Comparison of ENCODE assay signal across 8 mouse cellular contexts in the genomic region with DNA sequence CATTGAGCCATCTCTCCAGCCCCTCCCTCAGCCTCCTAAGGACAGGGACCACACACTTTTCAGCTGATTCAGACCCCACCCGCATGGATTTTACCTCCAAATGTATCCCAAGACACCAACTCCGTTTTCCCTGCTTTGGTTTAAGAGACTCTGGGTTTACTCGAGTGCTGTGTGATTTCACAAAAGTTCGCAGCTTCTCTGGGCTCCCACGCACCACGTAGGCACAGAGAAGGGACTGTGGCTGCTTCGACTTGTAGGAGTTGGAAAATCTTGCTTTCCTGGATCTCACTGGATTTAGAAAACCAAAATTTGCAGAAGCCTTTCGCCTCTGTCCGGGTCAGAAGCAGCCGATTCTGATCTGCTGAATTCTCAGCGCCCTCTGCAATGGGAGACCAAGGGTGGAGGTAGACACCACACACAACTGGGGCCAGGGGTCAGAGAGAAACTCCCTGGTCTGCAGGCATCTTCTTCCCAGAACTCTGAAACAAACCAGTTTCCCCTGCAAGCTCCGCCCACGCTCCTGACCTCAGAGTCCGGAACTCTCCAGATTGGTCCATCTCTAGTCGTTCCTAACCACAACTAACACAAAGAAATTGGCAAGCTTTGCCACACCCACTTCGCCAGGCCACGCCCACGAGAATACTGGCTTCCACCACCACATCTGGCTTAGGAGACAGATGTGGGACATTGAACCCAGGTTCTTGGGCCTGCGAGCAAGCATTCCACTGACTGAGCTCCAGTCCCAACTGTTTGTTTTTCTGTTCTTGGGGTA. TPM values are rescaled to one million over a fixed set of nuclear protein-coding genes. Genes with fewer than 3 reads are reported as not detected.
DNase-seq lines count a peak whose midpoint lies in the region; ATAC-seq and TF ChIP-seq lines count a peak whose summit lies in the region.

No protein-coding gene starts in this region.

- peak overlapping the region; percentile 18; the same call in 1 of the 2 replicates for H3K4me2 ChIP-seq in lung, embryonic 14.5 days
- H3K4me2 ChIP-seq in heart, embryonic 12.5 days, result peak overlapping the region; percentile 31; the same call in 1 of the 2 replicates
- peak overlapping the region; percentile 50 for H3K4me2 ChIP-seq in liver, embryonic 11.5 days

- no peak overlapping the region for H3K27ac ChIP-seq in lung, embryonic 14.5 days (ENCODE audit: low read depth)
- no peak overlapping the region for H3K27ac ChIP-seq in heart, embryonic 12.5 days (ENCODE audit: poor library complexity, severe bottlenecking)
- H3K27ac ChIP-seq in liver, embryonic 11.5 days (ENCODE audit: low read depth, low read length), result no peak overlapping the region

- 33% methylated on average over 19 of the region's 19 CpGs for WGBS in lung, embryonic 14.5 days
- WGBS in heart, embryonic 12.5 days, result 36% methylated on average over 19 of the region's 19 CpGs
- 32% methylated on average over 19 of the region's 19 CpGs for WGBS in liver, embryonic 11.5 days

- DNase-seq in lung, embryonic 14.5 days, result peak; percentile 85
- no peak for DNase-seq in lung, postnatal 14 days
- DNase-seq in Muller cell, postnatal 12 days (ENCODE audit: inconsistent ontology term), result peak; percentile 19
- no peak for DNase-seq in liver, embryonic 11.5 days (ENCODE audit: low spot score)
- DNase-seq in thymus, postnatal 10 days (ENCODE audit: low spot score in 2 of 2), result peak; percentile 45 to 53
- DNase-seq in layer of hippocampus, adult 9-10 months (ENCODE audit: low spot score), result no peak
- no peak for DNase-seq in right cerebral cortex, postnatal 36 days (ENCODE audit: low spot score in 2 of 2)

- no peaks in the 10 kb centered on the region for H3K4me1 ChIP-seq in lung, embryonic 14.5 days (ENCODE audit: insufficient read depth)
- peaks cover 6% of the 10 kb centered on the region; the same call in 1 of the 2 replicates for H3K4me1 ChIP-seq in heart, embryonic 12.5 days (replicated peaks)
- H3K4me1 ChIP-seq in liver, embryonic 11.5 days (replicated peaks; ENCODE audit: control insufficient read depth, insufficient read depth, low read length), result peaks cover 26% of the 10 kb centered on the region

- peak; percentile 13; the same call in 1 of the 2 replicates for ATAC-seq in lung, embryonic 14.5 days (ENCODE audit: insufficient read depth)
- ATAC-seq in heart, embryonic 12.5 days (ENCODE audit: insufficient number of reproducible peaks, low FRiP score), result 0 out of 2 replicates have a peak, but pooled peaks have one; percentile 27
- peak; percentile 38 for ATAC-seq in liver, embryonic 11.5 days (replicated peaks; ENCODE audit: low FRiP score)

- H3K27me3 ChIP-seq in lung, embryonic 14.5 days (ENCODE audit: insufficient read depth, low read length), result no peaks in the 10 kb centered on the region
- no peaks in the 10 kb centered on the region for H3K27me3 ChIP-seq in heart, embryonic 12.5 days (replicated peaks)
- no peaks in the 10 kb centered on the region for H3K27me3 ChIP-seq in liver, embryonic 11.5 days (replicated peaks; ENCODE audit: control insufficient read depth, insufficient read depth, low read length)

- H3K9ac ChIP-seq in lung, embryonic 14.5 days, result no peak overlapping the region
- H3K9ac ChIP-seq in heart, embryonic 12.5 days, result no peak overlapping the region
- H3K9ac ChIP-seq in liver, embryonic 11.5 days (ENCODE audit: low read depth, low read length), result 0 out of 2 replicates have a peak overlapping the region, but pooled peaks have one; percentile 10

- no peak overlapping the region for H3K4me3 ChIP-seq in lung, embryonic 14.5 days (ENCODE audit: low read depth, low read length)
- no peak overlapping the region for H3K4me3 ChIP-seq in heart, embryonic 12.5 days
- H3K4me3 ChIP-seq in liver, embryonic 11.5 days (ENCODE audit: low read depth, low read length), result no peak overlapping the region; the same call in 1 of the 2 replicates

- TF ChIP-seq CTCF in lung, embryonic 14.5 days (IDR thresholded peaks at IDR 0.05; ENCODE audit: low read depth), result no peak

- H3K36me3 ChIP-seq in lung, embryonic 14.5 days (ENCODE audit: insufficient read depth), result no peaks in the 10 kb centered on the region
- H3K36me3 ChIP-seq in heart, embryonic 12.5 days, result no peaks in the 10 kb centered on the region
- no peaks in the 10 kb centered on the region for H3K36me3 ChIP-seq in liver, embryonic 11.5 days (ENCODE audit: control insufficient read depth, insufficient read depth, low read length)

- H3K9me3 ChIP-seq in lung, embryonic 14.5 days (ENCODE audit: low read depth, low read length), result no peaks in the 10 kb centered on the region
- peaks cover 6% of the 10 kb centered on the region; the same call in 1 of the 2 replicates for H3K9me3 ChIP-seq in heart, embryonic 12.5 days (replicated peaks)
- no peaks in the 10 kb centered on the region for H3K9me3 ChIP-seq in liver, embryonic 11.5 days (ENCODE audit: control insufficient read depth, low read length)

RNA-seq across cellular contexts. Expression of a gene that starts 22.0 kb away (rescaled TPM):
- 331 and 347 TPM in 2 replicates for polyA plus RNA-seq in lung, embryonic 14.5 days (2014; fragmentation: Nextera tagmentation; extraction: Ambion mirVana)
- polyA plus RNA-seq in heart, embryonic 12.5 days (2016; fragmentation: Nextera tagmentation; extraction: Ambion mirVana), result 201 and 205 TPM in 2 replicates
- polyA plus RNA-seq in liver, embryonic 11.5 days (2014; fragmentation: Nextera tagmentation; extraction: Ambion mirVana), result 142 and 148 TPM in 2 replicates

RNA-seq across cellular contexts. Expression of a gene that starts 31.6 kb away (rescaled TPM):
- polyA plus RNA-seq in lung, embryonic 14.5 days (2014; fragmentation: Nextera tagmentation; extraction: Ambion mirVana), result 16,801 and 17,929 TPM in 2 replicates
- 6,292 and 6,382 TPM in 2 replicates for polyA plus RNA-seq in heart, embryonic 12.5 days (2016; fragmentation: Nextera tagmentation; extraction: Ambion mirVana)
- polyA plus RNA-seq in liver, embryonic 11.5 days (2014; fragmentation: Nextera tagmentation; extraction: Ambion mirVana), result 11,958 and 12,749 TPM in 2 replicates

RNA-seq across cellular contexts. Expression of a gene that starts 42.9 kb away (rescaled TPM):
- polyA plus RNA-seq in lung, embryonic 14.5 days (2014; fragmentation: Nextera tagmentation; extraction: Ambion mirVana), result 11.2 and 11.8 TPM in 2 replicates
- 11.5 and 12.9 TPM in 2 replicates for polyA plus RNA-seq in heart, embryonic 12.5 days (2016; fragmentation: Nextera tagmentation; extraction: Ambion mirVana)
- polyA plus RNA-seq in liver, embryonic 11.5 days (2014; fragmentation: Nextera tagmentation; extraction: Ambion mirVana), result 6.7 TPM in 2 replicates

Comparison
In these comparisons a context has a peak if more than half of its experiments do, and no peak if none do; other contexts are left out.
1. DNase-seq: peak in lung, embryonic 14.5 days (single experiment), Muller cell, postnatal 12 days (single experiment) and thymus, postnatal 10 days (2 of 2); none in lung, postnatal 14 days (single experiment), liver, embryonic 11.5 days (single experiment), layer of hippocampus, adult 9-10 months (single experiment) and right cerebral cortex, postnatal 36 days (0 of 2).
2. Peak in every context shown above with its lines, with median percentiles within 50 percentile points of each other: ATAC-seq and H3K4me2 ChIP-seq.